ENCODE assay signal across 32 mouse cellular contexts in genomic region chr5:112872999-112873398, GRCm38 (mm10). TPM values are rescaled to one million over a fixed set of nuclear protein-coding genes. Genes with fewer than 3 reads are reported as not detected.
"Had no signal": no experiment of that assay in that cellular context is flagged by ENCODE, and none has a peak within 500 bp of the region (broad histone marks: within the 10 kb centered on the region; RNA-seq: fewer than 3 reads in every experiment).

No protein-coding gene starts in this region.

- H3K27me3 ChIP-seq: liver, embryonic 12.5 days; liver, embryonic 13.5 days; liver, embryonic 15.5 days; lung, embryonic 15.5 days; midbrain, embryonic 15.5 days had no signal

- DNase-seq: left cerebral cortex, postnatal 4 days; liver; liver, embryonic 13.5 days; lung, adult 18-20 months; lung, adult 2 months; lung, embryonic 14.5 days; lung, postnatal 10 days; lung, postnatal 14 days; lung, postnatal 36 days; lung, postnatal 4 days; midbrain, embryonic 14.5 days had no signal

- H3K27ac ChIP-seq: limb, embryonic 10.5 days; limb, embryonic 12.5 days; limb, embryonic 13.5 days; limb, embryonic 15.5 days; liver, embryonic 12.5 days; liver, embryonic 13.5 days; liver, embryonic 14.5 days; liver, embryonic 15.5 days; lung, embryonic 15.5 days; macrophage; midbrain, embryonic 10.5 days; midbrain, embryonic 12.5 days; midbrain, embryonic 13.5 days; midbrain, embryonic 15.5 days; neural tube, embryonic 12.5 days had no signal

- H3K4me1 ChIP-seq: liver, embryonic 12.5 days; liver, embryonic 13.5 days; liver, embryonic 15.5 days; lung, embryonic 15.5 days; megakaryocyte, embryonic 14.5 days; midbrain, embryonic 13.5 days; midbrain, embryonic 15.5 days; neural tube, embryonic 12.5 days had no signal

- ATAC-seq: liver, embryonic 12.5 days; lung, postnatal 0 days; midbrain, embryonic 13.5 days; midbrain, embryonic 15.5 days; midbrain, embryonic 16.5 days had no signal

- H3K9ac ChIP-seq: limb, embryonic 12.5 days; limb, embryonic 13.5 days; limb, embryonic 15.5 days; liver, embryonic 12.5 days; liver, embryonic 13.5 days; liver, embryonic 14.5 days; liver, embryonic 15.5 days; lung, embryonic 14.5 days; lung, embryonic 15.5 days; midbrain, embryonic 12.5 days; midbrain, embryonic 13.5 days; midbrain, embryonic 15.5 days; neural tube, embryonic 12.5 days had no signal

- H3K4me3 ChIP-seq: limb, embryonic 10.5 days; limb, embryonic 12.5 days; limb, embryonic 13.5 days; limb, embryonic 15.5 days; liver, embryonic 12.5 days; liver, embryonic 13.5 days; liver, embryonic 15.5 days; lung, embryonic 15.5 days; megakaryocyte, embryonic 14.5 days; midbrain, embryonic 10.5 days; midbrain, embryonic 12.5 days; midbrain, embryonic 13.5 days; midbrain, embryonic 15.5 days; myocyte; neural tube, embryonic 12.5 days had no signal

- H3K36me3 ChIP-seq: limb, embryonic 10.5 days; limb, embryonic 12.5 days; limb, embryonic 13.5 days; limb, embryonic 15.5 days; liver, embryonic 12.5 days; liver, embryonic 13.5 days; liver, embryonic 15.5 days; lung, embryonic 15.5 days; midbrain, embryonic 10.5 days; midbrain, embryonic 12.5 days; midbrain, embryonic 13.5 days; midbrain, embryonic 15.5 days; neural tube, embryonic 12.5 days had no signal

- H3K9me3 ChIP-seq: limb, embryonic 10.5 days; limb, embryonic 12.5 days; limb, embryonic 13.5 days; limb, embryonic 15.5 days; liver, embryonic 12.5 days; liver, embryonic 13.5 days; liver, embryonic 15.5 days; lung, embryonic 15.5 days; megakaryocyte, embryonic 14.5 days; midbrain, embryonic 10.5 days; midbrain, embryonic 12.5 days; midbrain, embryonic 13.5 days; midbrain, embryonic 15.5 days; neural tube, embryonic 12.5 days had no signal

- H3K4me2 ChIP-seq: limb, embryonic 12.5 days; limb, embryonic 13.5 days; limb, embryonic 15.5 days; liver, embryonic 12.5 days; liver, embryonic 13.5 days; liver, embryonic 15.5 days; lung, embryonic 14.5 days; lung, embryonic 15.5 days; midbrain, embryonic 11.5 days; midbrain, embryonic 12.5 days; midbrain, embryonic 13.5 days; midbrain, embryonic 15.5 days; neural tube, embryonic 12.5 days had no signal

RNA-seq across cellular contexts. Expression of gene Myo18b, which starts 23.2 kb away (rescaled TPM):
- total RNA-seq: megakaryocyte-erythroid progenitor cell, adult 5-6 weeks; monocyte, adult 5-6 weeks had no signal
